Mouse (Mus musculus): ENCODE results near the gene Fyb.

DNA sequence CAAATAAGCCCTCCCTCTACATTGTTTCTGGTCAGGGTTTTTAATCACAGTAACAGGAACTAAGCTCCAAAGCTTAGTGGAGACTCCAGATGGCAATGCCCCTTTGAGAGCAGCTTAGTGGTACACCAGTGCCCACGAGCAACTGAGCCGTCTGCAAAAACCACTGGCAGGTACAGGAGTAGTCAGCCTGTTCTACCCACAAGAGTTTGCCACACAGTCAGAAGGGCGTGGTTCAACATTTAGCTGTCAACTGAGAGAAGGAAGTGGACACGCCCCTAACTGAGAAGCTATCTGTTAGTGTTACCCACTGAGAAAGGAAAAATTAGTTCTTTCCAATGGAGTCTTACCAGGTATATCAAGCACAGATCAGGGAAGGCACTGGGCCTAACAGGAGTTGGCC is 32.1 kb downstream of the Fyb start:
- TF ChIP-seq CTCF (IDR thresholded peaks at IDR 0.05; ENCODE audit: low read depth) (no peak), EP300 (IDR thresholded peaks at IDR 0.05; ENCODE audit: low read depth) (no peak)

All from liver, embryonic 14.5 days (tissue).